Mouse (Mus musculus) natural killer cell, adult 2 months (primary cell): ENCODE data around the gene Pcbp4.

ENCODE experiments used
- DNase-seq, 2 experiments: peaks; one replicate each; pipeline ENCODE4 v3.0.0; 2022; ENCODE audit warnings: low spot score in 2 of 2

Gene Pcbp4

GRCm38 (mm10) chr9:106453271-106454070 lies at the start of gene Pcbp4:
TSS of gene Pcbp4 (plus strand) at chr9:106453291.
- DNase-seq = peak in 1 of 2 experiments; percentile 11

- DNase-seq = no peak
Observed at GRCm38 (mm10) chr9:106405275-106405674, 47.8 kb upstream of the Pcbp4 start.

GRCm38 (mm10) chr9:106406443-106407078 lies 46.5 kb upstream of the Pcbp4 start:
- DNase-seq = no peak

GRCm38 (mm10) chr9:106409096-106409495 lies 44.0 kb upstream of the Pcbp4 start:
- no peak for DNase-seq

GRCm38 (mm10) chr9:106410086-106410650 lies 42.9 kb upstream of the Pcbp4 start:
- DNase-seq = no peak

GRCm38 (mm10) chr9:106411091-106411594 lies 41.9 kb upstream of the Pcbp4 start:
- peak in 1 of 2 experiments; percentile 23 for DNase-seq

- no peak for DNase-seq
Observed at GRCm38 (mm10) chr9:106411729-106412128, 41.4 kb upstream of the Pcbp4 start.

GRCm38 (mm10) chr9:106412210-106412609 lies 40.9 kb upstream of the Pcbp4 start:
- no peak for DNase-seq

- no peak for DNase-seq
Observed at GRCm38 (mm10) chr9:106413606-106414005, 39.5 kb upstream of the Pcbp4 start.

GRCm38 (mm10) chr9:106416826-106417225 lies 36.3 kb upstream of the Pcbp4 start:
- no peak for DNase-seq

GRCm38 (mm10) chr9:106417841-106418625 lies 35.1 kb upstream of the Pcbp4 start:
- no peak for DNase-seq

GRCm38 (mm10) chr9:106420608-106421007 lies 32.5 kb upstream of the Pcbp4 start:
- no peak for DNase-seq

- no peak for DNase-seq
Observed at GRCm38 (mm10) chr9:106421033-106421864, 31.8 kb upstream of the Pcbp4 start.

GRCm38 (mm10) chr9:106421865-106422160 lies 31.3 kb upstream of the Pcbp4 start:
- peak; percentile 75 to 84 for DNase-seq

GRCm38 (mm10) chr9:106428719-106429220 lies 24.3 kb upstream of the Pcbp4 start:
- DNase-seq = peak; percentile 21

GRCm38 (mm10) chr9:106429221-106430014 lies 23.7 kb upstream of the Pcbp4 start, which contains the start of gene Rpl29:
TSS of gene Rpl29 (plus strand) at chr9:106429454.
- peak; percentile 92 to 95 for DNase-seq

GRCm38 (mm10) chr9:106430015-106430264 lies 23.2 kb upstream of the Pcbp4 start:
- DNase-seq = no peak

GRCm38 (mm10) chr9:106433389-106433788 lies 19.7 kb upstream of the Pcbp4 start:
- DNase-seq = no peak

- no peak for DNase-seq
Observed at GRCm38 (mm10) chr9:106436566-106436965, 16.5 kb upstream of the Pcbp4 start.

GRCm38 (mm10) chr9:106442680-106443079 lies 10.4 kb upstream of the Pcbp4 start:
- DNase-seq = no peak
